Mouse (Mus musculus): ENCODE measurements at regions not wholly inside any gene's neighbourhood (a gene's known extent, or its start where the extent isn't known, plus 50 kb on each side); places are given as distances from the start of the nearest gene placed in this dataset.

DNA sequence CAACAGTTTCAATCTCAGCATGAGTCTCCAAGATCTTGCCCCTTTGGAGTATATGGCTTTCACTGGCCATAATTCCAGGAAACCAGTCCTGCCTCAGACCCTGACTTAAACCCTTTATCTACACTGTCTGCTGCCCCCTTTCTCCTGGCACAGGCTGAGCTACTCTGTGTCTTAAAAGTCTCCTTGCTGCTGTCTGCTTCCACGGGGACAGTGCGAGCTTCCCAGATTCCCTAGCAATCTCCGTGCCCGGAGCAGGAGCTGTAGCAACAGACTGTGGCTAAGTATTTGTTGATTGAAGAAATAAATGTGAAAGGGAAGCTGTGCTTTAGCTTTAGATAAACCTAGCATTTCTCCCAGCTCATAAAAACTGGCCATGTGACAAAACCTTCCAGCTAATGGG lies 95.2 kb upstream of the Ptch1 start:
- TF ChIP-seq POLR2A (IDR thresholded peaks at IDR 0.05; ENCODE audit: low read depth, low read length) (no peak), CTCF (conservative IDR thresholded peaks at IDR 0.05; ENCODE audit: insufficient read depth, insufficient read length, low read depth, low read length) (no peak)
